Mouse (Mus musculus) adrenal gland, postnatal 4 days (tissue): ENCODE measurements around the gene Oxct2a. TPM values are rescaled to one million over a fixed set of nuclear protein-coding genes. Genes with fewer than 3 reads are reported as not detected.
A peak's percentile ranks its signal among the peaks of the same experiment; 100 is the strongest.
"Not testable (repeated sequence)": the region's sequence is repeated elsewhere in the genome, so short reads cannot be mapped to it uniquely, and the experiment has no call there.

Experiments
- DNase-seq, 2 experiments: peaks; one replicate each; pipeline ENCODE4 v3.0.0; 2021 to 2022; ENCODE audit warnings: low spot score in 2 of 2, mixed read lengths in 2 of 2
- total RNA-seq, 2 experiments: library from RNA; stranded (reverse); gene quantifications; 2 replicates each; pipeline ENCODE4 v1.2.3; 2021

The Oxct2a gene
- total RNA-seq, 2 experiments from 2014 or later, result not detected

DNA sequence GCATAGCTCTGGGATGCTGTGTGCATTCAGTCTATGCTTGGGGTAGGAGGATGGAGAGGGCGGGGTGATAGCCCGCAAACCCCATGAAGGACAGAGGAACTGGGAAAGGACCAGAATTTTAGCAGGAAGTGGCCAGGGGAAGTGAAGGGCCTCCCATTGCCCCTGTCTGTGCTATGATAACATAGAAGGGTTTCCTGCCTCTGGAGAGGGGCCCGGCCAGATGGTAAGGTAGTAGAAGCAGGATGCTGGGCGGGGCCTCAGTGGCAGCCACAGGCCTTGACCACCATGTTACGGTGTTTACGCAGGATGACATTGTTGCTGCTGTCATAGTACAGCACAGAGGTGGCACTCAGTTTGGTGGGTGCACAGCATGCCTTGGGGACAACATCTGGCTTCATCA lies 10.4 kb downstream of the Oxct2a start:
- no peak for DNase-seq

DNA sequence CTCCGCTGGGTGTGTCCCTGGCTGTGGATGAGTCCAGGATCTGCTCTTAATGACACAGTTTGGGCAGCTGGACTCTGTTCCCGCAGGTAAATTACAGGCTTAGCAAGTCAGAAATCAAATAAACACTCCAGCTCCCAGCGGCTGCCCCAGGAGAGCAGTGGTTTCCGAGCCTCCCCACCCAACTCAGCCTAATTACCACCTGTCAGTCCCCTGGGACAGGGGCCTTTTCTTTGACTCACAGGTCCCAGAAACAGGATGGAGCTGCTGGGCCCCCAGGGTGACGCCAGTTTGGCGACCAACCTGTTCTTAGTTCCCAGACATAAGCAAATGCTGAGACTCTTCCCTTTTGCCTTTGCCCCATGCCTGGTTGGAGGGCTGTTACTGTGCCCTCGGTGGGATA lies 11.6 kb downstream of the Oxct2a start:
- no peak for DNase-seq

DNA sequence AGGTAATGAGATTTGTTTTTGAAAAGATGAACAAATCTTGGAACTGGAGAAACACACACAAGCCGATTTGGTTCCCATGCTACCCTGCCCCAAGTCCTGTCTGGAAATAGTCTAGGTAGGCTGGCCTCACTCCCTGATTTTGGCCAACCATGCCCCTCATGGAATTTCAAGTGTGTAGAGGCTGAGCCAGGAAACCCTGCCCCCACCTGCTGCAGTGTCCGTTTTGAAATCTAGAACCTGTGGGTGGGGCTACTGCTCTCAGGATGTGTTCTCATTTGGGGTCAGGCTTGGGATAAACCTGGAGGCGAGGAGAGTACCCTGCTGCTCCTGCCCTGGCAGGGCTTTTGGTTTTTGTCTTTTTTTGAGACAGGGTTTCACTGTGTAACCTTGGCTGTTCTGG lies 15.1 kb downstream of the Oxct2a start:
- no peak for DNase-seq

DNA sequence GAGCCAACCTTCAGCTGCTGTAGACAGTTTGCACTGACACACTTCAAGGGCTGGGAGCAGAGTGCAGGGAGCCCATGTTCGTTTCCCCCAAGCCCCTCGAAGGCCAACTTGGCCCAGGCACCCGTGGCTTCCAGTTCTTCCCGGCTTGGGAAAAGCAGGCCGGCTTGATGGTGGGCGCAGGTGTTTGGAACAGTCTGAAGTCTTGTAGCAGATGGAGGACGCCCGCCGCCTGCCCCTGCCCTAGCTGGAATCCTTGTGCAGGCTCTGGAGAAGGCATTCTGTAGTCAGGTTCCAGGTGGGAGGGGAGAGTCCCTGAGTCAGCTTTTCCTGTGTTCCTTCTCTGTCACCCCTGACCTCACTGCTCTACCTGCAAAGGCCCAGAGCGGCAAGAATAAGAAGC lies 16.4 kb downstream of the Oxct2a start:
- DNase-seq, result no peak

DNA sequence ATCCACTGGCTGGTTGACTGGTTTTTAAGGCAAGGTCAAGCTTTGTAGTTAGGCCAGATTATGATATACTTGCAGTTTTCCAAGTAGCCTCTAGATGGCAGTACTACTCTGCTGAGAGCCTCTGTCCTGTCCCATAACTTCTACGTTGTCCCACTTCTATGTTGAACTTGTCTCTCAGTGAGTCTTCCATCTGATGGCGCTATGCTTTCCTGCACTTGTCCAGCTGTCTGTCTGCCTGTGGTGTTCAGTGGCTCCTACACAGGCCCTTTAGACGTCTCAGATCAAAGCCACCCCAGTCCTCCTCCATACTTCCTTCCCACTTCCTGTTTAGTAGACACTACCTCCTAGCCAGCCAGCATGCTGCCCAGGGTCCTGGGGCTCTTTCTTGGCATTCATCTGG lies 17.6 kb downstream of the Oxct2a start:
- DNase-seq, result no peak

DNA sequence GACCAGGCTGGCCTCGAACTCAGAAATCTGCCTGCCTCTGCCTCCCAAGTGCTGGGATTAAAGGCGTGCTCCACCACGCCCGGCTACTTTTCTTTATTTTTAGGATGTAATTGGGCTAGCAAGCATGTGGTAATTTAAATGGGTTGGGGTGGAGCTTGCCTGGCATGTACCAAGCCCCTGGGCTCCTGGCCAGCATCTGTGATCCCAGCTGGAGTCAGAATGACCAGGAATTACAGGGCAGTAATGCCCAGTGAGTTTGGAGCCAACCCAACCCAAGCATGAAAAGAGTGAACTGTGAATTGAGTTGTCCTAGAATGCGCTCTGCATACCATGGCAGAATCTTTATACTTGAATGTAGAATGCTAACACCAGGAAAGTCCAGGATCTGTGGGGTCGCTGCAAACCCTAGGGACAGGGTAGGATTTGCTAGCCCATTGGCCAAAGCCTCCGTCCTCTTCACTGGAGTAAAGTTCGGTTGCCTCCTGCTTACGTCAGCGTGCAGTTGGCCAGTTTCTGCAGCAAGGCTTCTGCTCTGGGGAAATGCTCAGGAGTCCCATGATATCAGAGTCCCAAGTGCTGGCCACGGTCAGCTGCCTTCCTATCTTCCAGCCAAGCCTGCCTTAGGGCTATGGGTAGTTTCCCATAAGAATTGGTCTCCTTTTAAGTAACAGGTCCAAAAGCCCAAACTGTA lies 24.3 kb downstream of the Oxct2a start:
- DNase-seq, result no peak

DNA sequence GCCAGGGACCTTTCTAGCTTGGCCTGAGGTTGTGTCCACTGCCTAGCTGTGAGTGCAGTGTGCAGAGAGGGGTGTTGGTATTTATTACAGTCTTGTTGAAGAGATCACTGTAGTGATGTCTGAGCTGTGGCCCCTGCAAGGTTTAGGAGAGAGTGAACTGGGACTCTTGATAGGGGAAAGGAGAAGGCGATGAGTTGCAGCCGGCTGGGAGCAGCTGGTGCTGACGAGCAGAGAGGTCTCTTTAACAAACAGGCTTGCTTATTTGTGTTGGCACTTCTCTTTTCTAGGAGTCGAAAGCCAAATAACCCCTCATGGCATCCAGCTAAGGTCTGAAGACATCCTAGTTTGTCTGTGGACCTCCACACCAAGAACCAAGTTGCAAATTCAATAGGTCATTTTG lies 25.2 kb downstream of the Oxct2a start:
- no peak for DNase-seq

DNA sequence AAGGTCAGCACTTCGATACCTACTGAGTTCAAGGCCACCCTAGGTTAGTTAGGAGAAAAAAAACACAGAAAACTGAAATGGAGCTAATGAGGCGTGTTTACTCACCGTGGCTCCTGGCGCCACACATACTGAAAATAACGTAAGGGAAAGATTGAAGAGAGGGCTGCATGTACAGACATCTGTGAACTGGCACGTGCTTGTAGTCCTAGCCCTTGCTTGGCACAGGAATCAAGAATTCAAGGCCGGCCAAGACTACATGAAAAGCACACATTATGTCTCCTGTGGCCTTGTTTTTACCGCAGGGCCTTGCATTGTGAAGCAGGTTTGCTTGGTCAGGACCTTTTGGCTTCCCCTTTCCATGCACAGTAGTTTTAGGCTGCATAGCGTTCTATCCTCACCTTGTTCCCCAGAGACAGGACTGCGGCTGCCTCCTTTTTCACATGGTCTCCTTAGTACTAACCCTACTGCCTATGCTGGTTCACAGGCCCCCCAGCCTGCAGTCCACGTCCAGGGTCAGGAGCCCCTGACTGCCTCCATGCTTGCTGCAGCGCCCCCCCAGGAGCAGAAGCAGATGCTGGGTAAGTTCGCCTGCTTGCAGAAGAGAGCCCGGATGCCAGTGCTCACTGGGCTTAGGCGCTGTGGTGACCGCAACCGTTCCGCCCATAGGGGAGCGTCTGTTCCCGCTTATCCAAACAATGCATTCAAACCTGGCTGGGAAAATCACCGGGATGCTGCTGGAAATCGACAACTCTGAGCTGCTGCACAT lies 26.1 kb downstream of the Oxct2a start:
- no peak for DNase-seq

DNA sequence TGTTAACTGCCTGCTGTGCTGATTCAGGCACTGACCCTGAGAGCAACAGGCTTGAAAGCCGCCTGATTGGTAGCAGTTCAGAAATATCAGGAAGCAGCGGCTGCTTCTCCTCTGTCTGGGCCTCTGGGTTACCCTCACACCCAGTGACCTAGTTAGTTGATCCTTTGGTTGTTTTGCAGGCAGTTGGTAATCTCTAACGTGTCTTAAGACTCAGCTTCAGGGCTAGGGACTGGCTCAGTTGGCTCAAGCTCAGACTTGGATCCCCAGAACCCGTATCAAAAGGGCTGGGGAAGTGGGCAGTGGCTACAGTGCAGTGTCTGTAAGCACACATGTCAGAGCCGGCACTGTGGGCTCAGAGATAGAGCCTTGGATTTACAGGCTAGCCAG lies 27.3 kb downstream of the Oxct2a start:
- DNase-seq, result no peak

DNA sequence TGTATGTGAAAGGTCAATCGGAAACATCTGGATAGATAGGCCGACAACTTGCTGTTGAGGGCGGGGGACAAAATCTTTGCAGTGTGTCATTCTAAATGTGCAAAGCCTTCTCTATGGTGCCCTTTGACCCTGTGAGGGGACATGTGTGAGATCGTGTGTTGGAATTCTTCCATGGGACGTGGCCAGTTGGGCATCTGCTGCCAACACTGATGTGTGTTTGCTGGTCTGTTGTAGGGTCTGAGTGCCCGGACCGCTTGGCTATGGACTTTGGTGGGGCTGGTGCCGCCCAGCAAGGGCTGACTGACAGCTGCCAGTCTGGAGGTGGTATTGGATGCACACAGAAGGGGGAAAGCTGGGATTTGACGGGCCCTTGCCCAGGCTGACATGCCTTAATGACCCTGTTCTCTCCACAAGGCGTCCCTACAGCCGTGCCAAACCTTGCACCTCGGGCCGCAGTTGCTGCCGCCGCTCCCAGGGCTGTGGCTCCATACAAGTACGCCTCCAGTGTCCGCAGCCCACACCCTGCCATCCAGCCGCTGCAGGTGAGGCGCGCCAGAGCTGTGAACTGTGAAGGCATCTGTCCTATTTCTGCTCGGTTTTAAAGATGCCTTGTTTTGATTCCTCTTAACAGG lies 27.8 kb downstream of the Oxct2a start:
- DNase-seq, result no peak

DNA sequence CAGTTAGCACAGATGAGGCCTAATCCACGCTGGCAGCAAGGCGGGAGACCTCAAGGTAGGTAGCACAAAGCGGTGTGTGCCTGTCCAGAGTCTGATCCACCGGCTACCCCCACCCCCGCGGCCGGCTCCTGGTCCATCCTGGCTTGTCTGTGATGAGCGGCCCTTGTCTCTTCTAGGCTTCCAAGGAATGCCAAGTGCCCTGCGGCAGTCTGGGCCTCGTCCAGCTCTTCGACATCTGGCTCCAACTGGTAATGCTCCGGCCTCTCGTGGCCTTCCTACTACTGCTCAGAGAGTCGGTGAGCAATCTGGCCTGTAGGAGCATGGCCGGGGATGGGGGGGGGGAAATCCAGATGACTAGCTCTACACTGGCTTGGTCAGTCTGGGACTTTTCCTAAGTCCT lies 28.4 kb downstream of the Oxct2a start:
- not testable (repeated sequence) for DNase-seq

DNA sequence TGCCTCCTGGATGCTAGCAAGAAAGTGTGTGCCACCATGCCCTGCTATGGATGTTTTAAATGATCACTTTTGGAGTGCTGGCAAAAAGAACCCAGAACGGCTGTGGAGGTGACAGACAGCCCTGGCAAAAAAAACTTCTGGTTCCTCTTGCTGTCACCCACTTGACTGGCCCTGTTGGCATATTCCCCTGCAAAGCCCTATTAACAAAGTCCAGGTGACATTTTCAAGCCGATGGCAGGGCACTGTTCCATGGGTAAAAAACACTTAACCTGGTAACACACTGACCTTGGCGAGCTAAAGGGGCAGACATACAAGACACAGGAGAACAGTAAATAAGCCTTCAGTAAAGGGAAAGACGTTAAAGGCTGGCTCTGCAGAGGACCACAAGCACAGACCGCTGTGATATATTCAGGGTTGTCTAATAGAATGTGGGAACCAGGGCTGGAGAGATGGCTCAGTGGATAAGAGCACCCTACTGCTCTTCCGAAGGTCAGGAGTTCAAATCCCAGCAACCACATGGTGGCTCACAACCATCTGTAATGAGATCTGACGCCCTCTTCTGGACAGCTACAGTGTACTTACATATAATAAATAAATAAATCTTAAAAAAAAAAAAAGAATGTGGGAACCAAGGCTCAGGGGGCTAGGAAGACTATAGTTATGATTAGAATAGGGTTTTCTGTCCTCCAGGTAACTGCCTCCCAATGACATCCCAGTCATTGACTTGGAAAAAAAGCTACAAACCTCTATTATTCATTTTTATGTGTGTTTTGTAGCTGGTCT lies 29.6 kb downstream of the Oxct2a start:
- DNase-seq, result no peak

DNA sequence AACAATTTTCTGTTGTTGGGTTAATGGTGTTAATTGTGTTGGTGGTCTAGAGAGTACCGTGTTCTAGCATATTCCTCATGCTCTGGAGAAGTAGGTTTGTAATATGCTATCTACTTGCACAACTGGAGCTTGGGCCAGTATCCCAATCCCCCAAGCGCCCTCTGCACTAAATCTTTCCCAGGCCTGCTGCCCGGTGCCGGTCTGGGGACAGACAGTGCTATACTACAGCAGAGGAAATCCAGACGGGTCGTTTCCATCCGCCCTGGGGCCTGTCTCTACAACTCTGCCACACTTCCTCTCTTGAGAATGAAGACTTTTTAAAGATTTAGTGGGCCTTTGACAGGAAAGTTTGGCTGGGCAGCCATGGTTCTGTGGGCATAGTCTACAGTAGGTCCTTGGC lies 30.4 kb downstream of the Oxct2a start:
- no peak for DNase-seq

DNA sequence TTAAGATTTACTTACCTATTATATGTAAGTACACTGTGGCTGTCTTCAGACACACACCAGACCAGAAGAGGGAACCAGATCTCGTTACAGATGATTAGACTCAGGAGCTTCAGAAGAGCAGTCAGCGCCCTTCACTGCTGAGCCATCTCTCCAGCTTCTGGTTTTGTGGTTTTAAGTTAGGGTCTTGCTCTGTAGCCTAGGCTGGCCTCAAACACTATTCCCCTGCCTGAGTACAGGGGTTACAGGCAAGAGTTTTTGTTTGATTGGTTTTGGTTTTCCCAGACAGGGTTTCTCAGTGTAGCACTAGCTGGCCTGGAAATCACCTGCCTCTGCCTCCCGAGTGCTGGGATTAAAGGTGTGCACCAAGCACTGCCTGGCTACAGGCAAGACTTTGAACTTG lies 31.0 kb downstream of the Oxct2a start:
- no peak for DNase-seq

DNA sequence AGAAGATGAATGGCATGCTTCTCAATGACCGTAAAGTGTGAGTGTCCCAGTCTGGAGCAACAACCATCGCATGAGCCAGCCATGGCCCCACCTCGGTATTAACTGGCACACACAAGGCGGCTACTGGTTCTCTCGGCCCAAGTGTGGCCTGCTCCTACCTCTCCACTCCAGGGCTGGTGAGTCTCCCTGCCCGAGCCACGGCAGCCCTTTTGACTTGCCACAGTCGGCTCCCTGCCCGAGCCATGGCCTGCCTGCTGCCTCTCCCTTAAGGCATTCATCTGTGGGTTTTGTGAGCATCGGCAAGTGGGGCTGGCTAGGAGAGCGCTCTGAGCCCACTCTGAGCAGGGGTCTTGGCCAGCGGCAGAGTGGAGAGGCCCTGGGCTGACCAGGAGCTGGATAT lies 34.4 kb downstream of the Oxct2a start:
- DNase-seq, result no peak

DNA sequence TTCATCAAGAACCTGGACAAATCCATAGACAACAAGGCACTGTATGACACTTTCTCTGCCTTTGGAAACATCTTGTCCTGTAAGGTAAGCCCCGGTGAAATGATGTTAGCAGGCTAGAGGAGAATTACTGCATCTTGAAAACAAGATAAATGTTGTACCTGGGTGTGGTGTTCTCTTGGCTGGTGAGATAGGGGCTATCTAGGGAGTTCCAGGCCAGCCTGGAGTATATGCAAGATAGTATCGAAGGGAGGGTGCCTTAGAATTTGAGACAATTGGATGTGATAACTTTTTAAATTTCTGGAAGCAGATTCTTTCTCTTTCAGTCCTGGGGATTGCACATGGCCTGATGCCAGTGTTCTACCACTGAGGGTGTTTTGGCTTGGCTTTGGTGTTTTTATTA lies 36.6 kb downstream of the Oxct2a start:
- no peak for DNase-seq

DNA sequence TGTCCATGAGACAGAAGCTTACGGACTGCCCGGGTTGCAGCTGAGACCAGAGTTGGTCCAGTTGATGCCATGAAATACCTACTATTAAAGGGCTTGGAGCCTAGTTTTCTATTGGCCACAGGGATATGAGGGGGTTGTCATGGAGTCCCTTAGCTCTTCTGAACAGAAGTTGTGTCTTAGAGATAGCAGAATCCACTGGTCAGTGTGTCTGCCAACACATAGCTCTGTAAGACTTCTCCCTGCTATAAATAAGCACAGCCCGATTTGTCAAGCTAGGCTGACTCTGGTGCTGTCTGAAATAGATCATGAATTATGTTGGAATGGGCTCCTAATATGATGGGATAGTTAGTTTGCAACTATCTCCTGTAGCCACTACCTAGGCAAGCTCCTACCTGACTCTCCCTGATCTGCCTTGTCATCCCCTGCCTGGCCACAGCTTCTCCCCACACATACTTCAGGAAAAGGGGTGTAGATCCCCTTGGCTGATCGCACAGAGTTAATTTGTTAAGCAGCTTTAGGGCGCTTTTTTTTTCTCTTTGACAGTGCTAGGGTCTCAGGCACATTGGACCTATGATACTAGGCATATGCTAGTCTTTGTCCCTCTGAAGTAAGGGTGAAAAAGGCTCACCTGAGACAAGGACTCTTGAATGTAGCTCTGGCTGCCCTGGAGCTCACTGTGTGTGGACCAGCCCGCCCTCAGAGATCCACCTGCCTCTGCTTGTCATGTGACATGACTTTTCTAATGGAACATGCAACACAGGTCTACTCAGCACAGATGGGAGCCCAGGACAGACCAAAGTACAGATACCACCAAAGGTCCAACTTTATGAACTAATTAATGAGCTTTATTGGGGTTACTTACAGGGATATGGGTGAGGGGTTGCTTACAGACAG lies 38.5 kb downstream of the Oxct2a start:
- no peak for DNase-seq

DNA sequence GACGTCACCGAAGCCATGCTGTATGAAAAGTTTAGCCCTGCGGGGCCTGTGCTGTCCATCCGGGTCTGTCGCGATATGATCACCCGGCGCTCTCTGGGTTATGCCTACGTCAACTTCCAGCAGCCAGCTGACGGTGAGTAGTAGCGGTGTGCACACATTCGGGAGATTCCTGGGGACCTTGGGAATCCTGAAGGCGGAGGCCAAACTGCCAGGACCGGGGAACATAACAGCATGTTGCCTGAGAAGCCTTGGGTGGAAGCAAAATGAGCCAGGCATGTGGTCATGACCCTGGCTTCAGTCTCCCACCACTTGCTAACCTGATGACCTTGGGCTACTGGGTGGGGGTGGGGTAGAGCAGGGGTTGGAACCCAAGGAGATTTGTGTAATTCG lies 39.8 kb downstream of the Oxct2a start:
- DNase-seq, result not testable (repeated sequence)

DNA sequence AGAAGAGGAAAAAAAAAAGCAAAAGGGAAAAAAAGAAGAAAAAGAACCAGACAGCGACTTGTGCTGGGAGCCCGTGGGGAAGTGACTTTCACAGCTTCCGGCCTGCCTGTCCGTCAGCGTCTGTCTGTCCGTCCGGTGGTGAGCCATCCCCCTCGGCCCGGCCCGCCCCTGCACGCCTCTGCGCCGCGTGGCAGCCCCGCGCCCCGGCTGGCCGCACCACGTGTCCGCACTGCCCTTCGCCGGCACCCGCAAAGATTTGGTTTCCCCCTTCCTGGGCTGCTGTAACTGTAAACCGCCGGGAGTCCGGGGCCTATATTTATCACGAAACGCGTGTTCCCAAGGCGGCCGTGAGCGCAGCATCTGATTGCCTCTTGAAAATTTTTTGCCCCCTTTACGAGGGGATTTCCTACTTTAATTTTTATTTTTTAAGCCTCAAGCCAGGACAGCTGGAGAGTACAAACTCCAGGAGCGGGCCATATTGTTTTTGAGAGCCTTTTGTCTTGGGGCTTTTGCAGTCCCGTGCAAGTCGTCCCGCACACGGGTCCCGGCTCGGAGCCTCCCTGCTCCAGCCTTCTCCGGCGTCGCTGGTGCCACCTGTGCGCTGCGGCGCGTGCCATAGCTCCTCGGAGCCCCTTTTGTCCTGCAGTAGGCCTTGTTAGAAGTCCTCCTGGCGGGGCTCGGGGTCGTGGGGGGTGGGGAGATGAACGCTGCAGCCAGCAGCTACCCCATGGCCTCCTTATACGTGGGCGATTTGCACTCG lies 40.3 kb downstream of the Oxct2a start:
- DNase-seq, result not testable (repeated sequence)

DNA sequence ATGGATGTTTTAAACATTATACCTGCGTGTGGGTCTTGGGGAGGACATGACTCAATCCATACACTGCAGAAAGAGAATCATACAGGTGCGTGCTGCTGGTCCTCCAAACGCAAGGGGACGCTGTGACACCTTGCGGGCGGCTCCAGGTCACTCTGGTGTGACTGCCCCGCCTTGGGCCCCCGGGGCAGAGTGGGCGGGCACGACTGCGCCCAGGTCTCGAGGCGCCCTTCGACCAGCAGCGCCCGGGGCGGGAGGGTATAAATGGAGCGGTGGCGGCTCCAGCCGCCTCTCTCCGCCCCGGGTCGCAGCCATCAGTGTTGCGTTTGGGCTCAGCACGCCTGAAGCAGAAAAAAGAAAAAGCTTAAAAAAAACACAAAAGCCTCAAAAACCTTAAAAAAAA lies 40.9 kb downstream of the Oxct2a start:
- DNase-seq, result peak; percentile 82 to 85
